Mouse (Mus musculus) liver, embryonic 14.5 days (tissue): Measurements from ENCODE around the gene Usp12. TPM values are rescaled to one million over a fixed set of nuclear protein-coding genes. Genes with fewer than 3 reads are reported as not detected.
A peak's percentile ranks its signal among the peaks of the same experiment; 100 is the strongest.

ENCODE experiments used
- ATAC-seq: fragments of 200-750 bp; cut with Nextera tagmentation; 2 replicates; pipeline ENCODE4 v1.8.0; 2017; ENCODE audit warnings: moderate number of reproducible peaks, mild to moderate bottlenecking, moderate library complexity; ENCODE audit not compliant: insufficient read depth
- DNase-seq, 3 experiments: peaks; one replicate each; pipeline ENCODE4 v3.0.0-alpha.2; 2012 to 2013; ENCODE audit warnings: low read depth in 3 of 3, low spot score in 3 of 3
- H3K27ac ChIP-seq: fragments of 300-500 bp; sonication (generic); 2 replicates; pipeline ENCODE4 v1.5.1; 2014; ENCODE audit warnings: moderate library complexity, mild to moderate bottlenecking, control low read depth, inconsistent platforms
- H3K27me3 ChIP-seq: fragments of 300-500 bp; sonication (generic); 2 replicates; pipeline ENCODE4 v1.6.1; 2014; ENCODE audit warnings: mild to moderate bottlenecking, low read length, moderate library complexity; ENCODE audit not compliant: control insufficient read depth, insufficient read depth
- H3K36me3 ChIP-seq: fragments of 300-500 bp; sonication (generic); replicated peaks from 2 replicates; pipeline ENCODE4 v1.6.1; 2014; ENCODE audit warnings: low read depth; ENCODE audit not compliant: control insufficient read depth, insufficient read depth
- H3K4me1 ChIP-seq, 2 experiments: fragments of 200-500 bp in 1 of 2; fragments of 300-500 bp in 1 of 2; sonication (generic) in 1 of 2; replicated peaks; 2 replicates each; pipeline ENCODE4 v1.6.1; 2012 to 2014; ENCODE audit warnings: antibody characterized with exemption in 1 of 2, inconsistent platforms in 1 of 2, low read length in 1 of 2; ENCODE audit not compliant: control insufficient read depth in 2 of 2, insufficient read depth in 2 of 2
- H3K4me2 ChIP-seq: fragments of 300-500 bp; sonication (generic); 2 replicates; pipeline ENCODE4 v1.6.1; 2014; ENCODE audit warnings: low read depth, mild to moderate bottlenecking, control low read depth, moderate library complexity
- H3K4me3 ChIP-seq, 2 experiments: fragments of 200-500 bp in 1 of 2; fragments of 300-500 bp in 1 of 2; sonication (generic) in 1 of 2; 2 replicates each; pipeline ENCODE4 v1.5.1; 2012 to 2014; ENCODE audit warnings: low read depth in 2 of 2, low read length in 2 of 2, mild to moderate bottlenecking in 2 of 2, control low read depth in 1 of 2, inconsistent platforms in 1 of 2, moderate library complexity in 1 of 2; ENCODE audit not compliant: insufficient read depth in 1 of 2
- H3K9ac ChIP-seq: fragments of 300-500 bp; sonication (generic); replicated peaks from 2 replicates; pipeline ENCODE4 v1.6.1; 2014; ENCODE audit warnings: mild to moderate bottlenecking, control low read depth, moderate library complexity
- H3K9me3 ChIP-seq: fragments of 300-500 bp; sonication (generic); 2 replicates; pipeline ENCODE4 v1.6.1; 2016; ENCODE audit warnings: low read length, mixed read lengths; ENCODE audit not compliant: control insufficient read depth
- CTCF ChIP-seq: IDR thresholded peaks from 2 replicates; pipeline ENCODE4 v1.5.1; 2016; ENCODE audit warnings: antibody characterized with exemption, low read depth, control low read depth
- EP300 ChIP-seq: IDR thresholded peaks from 2 replicates; pipeline ENCODE4 v1.6.1; 2016; ENCODE audit warnings: antibody characterized with exemption, low read depth
- WGBS: fragments of 180-500 bp; shearing (Covaris S2); extraction: QIAGEN DNeasy Blood & Tissue Kit; methylation state at CpG from one replicate; pipeline ENCODE4 v1.1.7; 2014; ENCODE audit not compliant: insufficient replicate concordance; 5-methylcytosine and 5-hydroxymethylcytosine counted together
- polyA plus RNA-seq, 2 experiments: library from polyadenylated mRNA; depleted of rRNA in 1 of 2; stranded (reverse) in 1 of 2; unstranded in 1 of 2; fragments of >200 nt; fragmentation: Nextera tagmentation in 1 of 2; extraction: Ambion mirVana in 1 of 2; gene quantifications; 2 replicates each; pipeline versions ENCODE4 v1.2.1 to v1.2.3; 2012 to 2014

Usp12 gene
- polyA plus RNA-seq, 2 experiments = 4.9 to 7.0 TPM

GRCm38 (mm10) chr5:146770002-146770848 lies 24.6 kb downstream of the Usp12 start:
- Histone ChIP-seq H3K4me2 (no peak overlapping the region), H3K27ac (no peak overlapping the region), H3K9ac (no peak overlapping the region), H3K4me3 (no peak overlapping the region), H3K27me3 (no peaks in the 10 kb centered on the region), H3K36me3 (no peaks in the 10 kb centered on the region), H3K4me1 (peaks cover 0 to 6% of the 10 kb centered on the region in 2 experiments; a peak in 2 of 4 replicates), H3K9me3 (no peaks in the 10 kb centered on the region)
- TF ChIP-seq CTCF (no peak), EP300 (no peak)
- WGBS = 61% methylated on average over 15 of the region's 15 CpGs
- ATAC-seq (no peak), DNase-seq (no peak)

GRCm38 (mm10) chr5:146765791-146766190 lies 29.0 kb downstream of the Usp12 start:
- no peak for ATAC-seq
- H3K27me3 ChIP-seq = no peaks in the 10 kb centered on the region
- whole genome bisulfite sequencing = 77% methylated on average over 5 of the region's 5 CpGs
- no peak for DNase-seq
- no peaks in the 10 kb centered on the region for H3K9me3 ChIP-seq
- no peaks in the 10 kb centered on the region for H3K36me3 ChIP-seq
- H3K27ac ChIP-seq = no peak overlapping the region
- no peak for TF ChIP-seq EP300
- TF ChIP-seq CTCF = no peak
- H3K4me2 ChIP-seq = no peak overlapping the region
- peaks cover 0 to 3% of the 10 kb centered on the region in 2 experiments; a peak in 1 of 4 replicates for H3K4me1 ChIP-seq
- no peak overlapping the region for H3K4me3 ChIP-seq
- H3K9ac ChIP-seq = no peak overlapping the region

- DNase-seq (no peak), ATAC-seq (no peak)
- H3K36me3 ChIP-seq = peaks cover 2% of the 10 kb centered on the region
- no peak overlapping the region for H3K9ac ChIP-seq
- WGBS = 73% methylated on average over 6 of the region's 6 CpGs
- no peaks in the 10 kb centered on the region for H3K9me3 ChIP-seq
- no peak overlapping the region for H3K27ac ChIP-seq
- no peak overlapping the region for H3K4me3 ChIP-seq
- H3K4me2 ChIP-seq = no peak overlapping the region
- peaks cover 0 to 10% of the 10 kb centered on the region in 2 experiments; a peak in 1 of 4 replicates for H3K4me1 ChIP-seq
- H3K27me3 ChIP-seq = no peaks in the 10 kb centered on the region
- no peak for TF ChIP-seq EP300
- no peak for TF ChIP-seq CTCF
Observed at GRCm38 (mm10) chr5:146759159-146759558, 35.6 kb downstream of the Usp12 start.

GRCm38 (mm10) chr5:146757921-146758320 lies 36.9 kb downstream of the Usp12 start:
- H3K36me3 ChIP-seq = peaks cover 7% of the 10 kb centered on the region
- no peak overlapping the region for H3K27ac ChIP-seq
- ATAC-seq = no peak
- H3K4me3 ChIP-seq = no peak overlapping the region
- no peak for DNase-seq
- no peak overlapping the region for H3K9ac ChIP-seq
- no peaks in the 10 kb centered on the region for H3K9me3 ChIP-seq
- H3K27me3 ChIP-seq = no peaks in the 10 kb centered on the region
- peaks cover 0 to 10% of the 10 kb centered on the region in 2 experiments; a peak in 1 of 4 replicates for H3K4me1 ChIP-seq
- TF ChIP-seq EP300 (no peak), CTCF (no peak)
- WGBS = 41% methylated on average over 6 of the region's 6 CpGs
- H3K4me2 ChIP-seq = no peak overlapping the region

GRCm38 (mm10) chr5:146757316-146757715 lies 37.5 kb downstream of the Usp12 start:
- H3K36me3 ChIP-seq = peaks cover 7% of the 10 kb centered on the region
- WGBS = 63% methylated on average over 5 of the region's 5 CpGs
- peak; percentile 49; the same call in 1 of the 2 replicates for ATAC-seq
- H3K9ac ChIP-seq = no peak overlapping the region
- no peak overlapping the region for H3K27ac ChIP-seq
- no peaks in the 10 kb centered on the region for H3K27me3 ChIP-seq
- no peak overlapping the region for H3K4me3 ChIP-seq
- DNase-seq = peak in 1 of 3 experiments; percentile 13
- H3K9me3 ChIP-seq = no peaks in the 10 kb centered on the region
- H3K4me1 ChIP-seq = peaks cover 0 to 10% of the 10 kb centered on the region in 2 experiments; a peak in 1 of 4 replicates
- 0 out of 2 replicates have a peak, but pooled peaks have one; percentile 16 for TF ChIP-seq CTCF
- TF ChIP-seq EP300 = no peak
- no peak overlapping the region for H3K4me2 ChIP-seq
